Mouse (Mus musculus): ENCODE measurements around the gene C5ar2. TPM values are rescaled to one million over a fixed set of nuclear protein-coding genes. Genes with fewer than 3 reads are reported as not detected.
A peak's percentile ranks its signal among the peaks of the same experiment; 100 is the strongest.

The C5ar2 gene
- polyA plus RNA-seq, 1 experiment from 2014 or later = 0.14 TPM

- no peak overlapping the region for H3K4me2 ChIP-seq (ENCODE audit: low read length)
- H3K9me3 ChIP-seq (replicated peaks; ENCODE audit: control insufficient read depth, low read length, poor library complexity, severe bottlenecking) = no peaks in the 10 kb centered on the region
- no peak overlapping the region for H3K9ac ChIP-seq (ENCODE audit: low read depth, low read length)
- no peak overlapping the region for H3K27ac ChIP-seq (ENCODE audit: low read length)
- H3K4me1 ChIP-seq (ENCODE audit: control insufficient read depth, insufficient read depth, low read length) = no peaks in the 10 kb centered on the region
- H3K27me3 ChIP-seq (ENCODE audit: control insufficient read depth, insufficient read depth, low read depth, low read length) = no peaks in the 10 kb centered on the region
- H3K36me3 ChIP-seq (ENCODE audit: control insufficient read depth, insufficient read depth, low read length) = peaks cover 19% of the 10 kb centered on the region
- 70% methylated on average over 5 of the region's 6 CpGs for WGBS
- H3K4me3 ChIP-seq (ENCODE audit: low read depth, low read length) = no peak overlapping the region
- ATAC-seq = no peak
These were observed 47.3 kb downstream of the C5ar2 start for GRCm38 (mm10) chr7:16196616-16197015.

GRCm38 (mm10) chr7:16193702-16194101, 50.3 kb downstream of the C5ar2 start:
- no peak overlapping the region for H3K9ac ChIP-seq (ENCODE audit: low read depth, low read length)
- ATAC-seq = no peak
- 64% methylated on average over 3 of the region's 3 CpGs for WGBS

GRCm38 (mm10) chr7:16192315-16192714, 51.6 kb downstream of the C5ar2 start:
- 18% methylated on average over 5 of the region's 5 CpGs for WGBS
- Histone ChIP-seq H3K4me2 (ENCODE audit: low read length) (no peak overlapping the region), H3K27ac (ENCODE audit: low read length) (no peak overlapping the region)

More at GRCm38 (mm10) chr7:16193702-16194101, 50.3 kb downstream of the C5ar2 start:
- no peak overlapping the region for H3K4me2 ChIP-seq (ENCODE audit: low read length)
- no peaks in the 10 kb centered on the region for H3K9me3 ChIP-seq (replicated peaks; ENCODE audit: control insufficient read depth, low read length, poor library complexity, severe bottlenecking)
- H3K4me3 ChIP-seq (ENCODE audit: low read depth, low read length) = no peak overlapping the region
- H3K27ac ChIP-seq (ENCODE audit: low read length) = no peak overlapping the region
- no peaks in the 10 kb centered on the region for H3K4me1 ChIP-seq (ENCODE audit: control insufficient read depth, insufficient read depth, low read length)
- peaks cover 7% of the 10 kb centered on the region; the same call in 1 of the 2 replicates for H3K36me3 ChIP-seq (ENCODE audit: control insufficient read depth, insufficient read depth, low read length)
- no peaks in the 10 kb centered on the region for H3K27me3 ChIP-seq (ENCODE audit: control insufficient read depth, insufficient read depth, low read depth, low read length)

GRCm38 (mm10) chr7:16187494-16187893, 56.5 kb downstream of the C5ar2 start:
- 82% methylated on average over 8 of the region's 8 CpGs for WGBS
- Histone ChIP-seq H3K9ac (ENCODE audit: low read depth, low read length) (no peak overlapping the region), H3K4me3 (ENCODE audit: low read depth, low read length) (no peak overlapping the region), H3K4me1 (ENCODE audit: control insufficient read depth, insufficient read depth, low read length) (no peaks in the 10 kb centered on the region), H3K9me3 (replicated peaks; ENCODE audit: control insufficient read depth, low read length, poor library complexity, severe bottlenecking) (no peaks in the 10 kb centered on the region), H3K4me2 (ENCODE audit: low read length) (no peak overlapping the region), H3K27me3 (ENCODE audit: control insufficient read depth, insufficient read depth, low read depth, low read length) (no peaks in the 10 kb centered on the region), H3K27ac (ENCODE audit: low read length) (no peak overlapping the region), H3K36me3 (ENCODE audit: control insufficient read depth, insufficient read depth, low read length) (peaks cover 21% of the 10 kb centered on the region)
- no peak for ATAC-seq

More at GRCm38 (mm10) chr7:16192315-16192714, 51.6 kb downstream of the C5ar2 start:
- Histone ChIP-seq H3K9me3 (replicated peaks; ENCODE audit: control insufficient read depth, low read length, poor library complexity, severe bottlenecking) (no peaks in the 10 kb centered on the region), H3K36me3 (ENCODE audit: control insufficient read depth, insufficient read depth, low read length) (peaks cover 2% of the 10 kb centered on the region; the same call in 1 of the 2 replicates), H3K4me1 (ENCODE audit: control insufficient read depth, insufficient read depth, low read length) (no peaks in the 10 kb centered on the region), H3K9ac (ENCODE audit: low read depth, low read length) (0 out of 2 replicates have a peak overlapping the region, but pooled peaks have one; percentile 30), H3K27me3 (ENCODE audit: control insufficient read depth, insufficient read depth, low read depth, low read length) (no peaks in the 10 kb centered on the region), H3K4me3 (ENCODE audit: low read depth, low read length) (no peak overlapping the region)
- ATAC-seq = peak; percentile 67

Other genes with a start within 250 kb of the C5ar2 start
- gene Bicra, start 196.2 kb downstream of the C5ar2 start, polyA plus RNA-seq (2015; fragmentation: Nextera tagmentation; extraction: Ambion mirVana) = 5.9 and 7.7 TPM in 2 replicates
- gene Zfp541, start 182.3 kb downstream of the C5ar2 start, polyA plus RNA-seq (2015; fragmentation: Nextera tagmentation; extraction: Ambion mirVana) = 0.14 and 0.15 TPM in 2 replicates
- gene Napa, start 145.7 kb downstream of the C5ar2 start, polyA plus RNA-seq (2015; fragmentation: Nextera tagmentation; extraction: Ambion mirVana) = 218 and 245 TPM in 2 replicates
- 50.6 and 53.6 TPM in 2 replicates for gene Kptn, start 124.3 kb downstream of the C5ar2 start, polyA plus RNA-seq (2015; fragmentation: Nextera tagmentation; extraction: Ambion mirVana)
- 0.73 and 1.0 TPM in 2 replicates for gene Slc8a2, start 114.3 kb downstream of the C5ar2 start, polyA plus RNA-seq (2015; fragmentation: Nextera tagmentation; extraction: Ambion mirVana)
- gene Meis3, start 69.1 kb downstream of the C5ar2 start, polyA plus RNA-seq (2015; fragmentation: Nextera tagmentation; extraction: Ambion mirVana) = 143 and 147 TPM in 2 replicates
- 13.6 and 14.3 TPM in 2 replicates for gene Dhx34, start 22.1 kb downstream of the C5ar2 start, polyA plus RNA-seq (2015; fragmentation: Nextera tagmentation; extraction: Ambion mirVana)
- 1.2 and 1.5 TPM in 2 replicates for gene C5ar1, start 15.4 kb upstream of the C5ar2 start, polyA plus RNA-seq (2015; fragmentation: Nextera tagmentation; extraction: Ambion mirVana)
- 44.5 and 49.3 TPM in 2 replicates for gene Inafm1, start 29.5 kb upstream of the C5ar2 start, polyA plus RNA-seq (2015; fragmentation: Nextera tagmentation; extraction: Ambion mirVana)
- 22.1 and 25.4 TPM in 2 replicates for gene Ccdc9, start 42.6 kb upstream of the C5ar2 start, polyA plus RNA-seq (2015; fragmentation: Nextera tagmentation; extraction: Ambion mirVana)
- 30.0 and 31.3 TPM in 2 replicates for gene Bbc3, start 64.2 kb upstream of the C5ar2 start, polyA plus RNA-seq (2015; fragmentation: Nextera tagmentation; extraction: Ambion mirVana)
- gene Sae1, start 143.7 kb upstream of the C5ar2 start, polyA plus RNA-seq (2015; fragmentation: Nextera tagmentation; extraction: Ambion mirVana) = 239 and 255 TPM in 2 replicates
- 14.2 TPM in 2 replicates for gene Zc3h4, start 156.8 kb upstream of the C5ar2 start, polyA plus RNA-seq (2015; fragmentation: Nextera tagmentation; extraction: Ambion mirVana)
- 66.9 and 75.6 TPM in 2 replicates for gene Tmem160, start 208.6 kb upstream of the C5ar2 start, polyA plus RNA-seq (2015; fragmentation: Nextera tagmentation; extraction: Ambion mirVana)
- 4.2 and 6.4 TPM in 2 replicates for gene Npas1, start 233.6 kb upstream of the C5ar2 start, polyA plus RNA-seq (2015; fragmentation: Nextera tagmentation; extraction: Ambion mirVana)

Measured in midbrain, embryonic 16.5 days (tissue).